Mouse (Mus musculus): ENCODE results near the gene Egfem1.

GRCm38 (mm10) chr3:29292251-29292650, 210.4 kb downstream of the Egfem1 start:
- no peak for TF ChIP-seq POLR2A (IDR thresholded peaks at IDR 0.05; ENCODE audit: borderline replicate concordance, control insufficient read depth, low read depth, low read length)
- TF ChIP-seq CTCF (IDR thresholded peaks at IDR 0.05; ENCODE audit: control insufficient read depth, insufficient read depth, low read length) = no peak
